Mouse (Mus musculus) naive thymus-derived CD4-positive, alpha-beta T cell, adult 5 months (primary cell): Measurements from ENCODE around the gene Hnrnpa2b1. TPM values are rescaled to one million over a fixed set of nuclear protein-coding genes. Genes with fewer than 3 reads are reported as not detected.

Source experiments
- polyA plus RNA-seq: library from polyadenylated mRNA; unstranded; fragments of 100-300 nt; shearing (Covaris generic); gene quantifications from one replicate; pipeline ENCODE4 v1.2.1, GENCODE M21; 2017

Hnrnpa2b1 gene
- 1,337 TPM for polyA plus RNA-seq

DNA sequence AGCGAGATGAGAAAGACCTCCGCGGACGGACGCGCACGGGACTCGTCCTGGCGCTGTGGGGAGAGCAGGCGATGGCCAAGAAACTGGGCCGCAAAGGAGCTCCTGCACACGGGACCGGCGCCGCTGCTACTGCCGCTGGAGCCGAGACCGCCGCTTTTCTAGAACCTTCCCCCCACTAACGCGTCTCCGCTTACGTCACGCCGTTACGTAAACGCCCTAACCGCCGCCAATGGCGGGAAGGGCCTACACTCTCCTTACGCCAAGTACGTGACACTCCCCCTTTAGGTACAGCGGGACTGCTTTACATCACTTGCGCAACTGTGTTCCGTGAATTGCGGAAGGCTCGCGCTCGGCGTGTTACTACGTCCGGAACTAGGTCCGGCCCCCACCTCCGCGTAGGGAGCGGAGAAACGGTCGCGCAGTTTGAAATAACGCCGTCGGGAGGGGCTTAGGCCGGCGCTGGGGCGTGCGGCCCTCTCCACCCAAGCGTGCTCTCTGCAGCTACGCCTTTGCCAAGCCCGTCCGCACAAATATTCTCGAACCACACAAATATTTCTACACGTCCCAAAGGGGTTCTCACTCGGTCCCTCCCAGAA lies at the start of gene Hnrnpa2b1:
Gene Hnrnpa2b1 (minus strand): TSS at position 180 of the 596 bp plus-strand sequence.

GRCm38 (mm10) chr6:51470311-51471178 lies 851 bp upstream of the Hnrnpa2b1 start, which contains the start of gene Cbx3:
Cbx3 (plus strand) TSS chr6:51470360.

GRCm38 (mm10) chr6:51432535-51433397 lies 36.9 kb downstream of the Hnrnpa2b1 start, which contains the start of gene Nfe2l3:
Nfe2l3 (plus strand) TSS chr6:51432670.

Other genes with a start within 250 kb of the Hnrnpa2b1 start
- 0.14 TPM for gene Nfe2l3, start 37.2 kb downstream of the Hnrnpa2b1 start, polyA plus RNA-seq
- 71.0 TPM for gene Cbx3, start 466 bp upstream of the Hnrnpa2b1 start, polyA plus RNA-seq
- 4.2 TPM for gene Snx10, start 54.0 kb upstream of the Hnrnpa2b1 start, polyA plus RNA-seq